Mouse (Mus musculus) stomach, embryonic 15.5 days (tissue): ENCODE results near the gene Tysnd1. TPM values are rescaled to one million over a fixed set of nuclear protein-coding genes. Genes with fewer than 3 reads are reported as not detected.

Source experiments
- ATAC-seq: fragments of 200-750 bp; cut with Nextera tagmentation; 2 replicates; pipeline ENCODE4 v1.8.0; 2017; ENCODE audit warnings: low read depth, moderate number of reproducible peaks, moderate TSS enrichment; ENCODE audit not compliant: insufficient read depth, low FRiP score
- H3K27ac ChIP-seq: fragments of 300-500 bp; sonication (generic); 2 replicates; pipeline ENCODE4 v1.5.1; 2015; ENCODE audit warnings: mild to moderate bottlenecking, inconsistent platforms
- H3K27me3 ChIP-seq: fragments of 300-500 bp; sonication (generic); replicated peaks from 2 replicates; pipeline ENCODE4 v1.6.1; 2015; ENCODE audit warnings: inconsistent platforms
- H3K36me3 ChIP-seq: fragments of 300-500 bp; sonication (generic); 2 replicates; pipeline ENCODE4 v1.6.1; 2015; ENCODE audit warnings: inconsistent platforms
- H3K4me1 ChIP-seq: fragments of 300-500 bp; sonication (generic); 2 replicates; pipeline ENCODE4 v1.6.1; 2015; ENCODE audit warnings: inconsistent platforms
- H3K4me2 ChIP-seq: fragments of 300-500 bp; sonication (generic); 2 replicates; pipeline ENCODE4 v1.6.1; 2015; ENCODE audit warnings: mild to moderate bottlenecking, inconsistent platforms
- H3K4me3 ChIP-seq: fragments of 300-500 bp; sonication (generic); replicated peaks from 2 replicates; pipeline ENCODE4 v1.5.1; 2015; ENCODE audit warnings: inconsistent platforms
- H3K9ac ChIP-seq: fragments of 300-500 bp; sonication (generic); 2 replicates; pipeline ENCODE4 v1.6.1; 2015; ENCODE audit warnings: inconsistent platforms
- H3K9me3 ChIP-seq: fragments of 300-500 bp; sonication (generic); 2 replicates; pipeline ENCODE4 v1.6.1; 2016; ENCODE audit warnings: inconsistent platforms
- WGBS: fragments of 180-500 bp; shearing (Covaris S2); methylation state at CpG from one replicate; pipeline ENCODE4 v1.1.7; 2015; 5-methylcytosine and 5-hydroxymethylcytosine counted together
- polyA plus RNA-seq: library from polyadenylated mRNA; unstranded; fragments of >200 nt; fragmentation: Nextera tagmentation; extraction: Ambion mirVana; gene quantifications from 2 replicates; pipeline ENCODE4 v1.2.1, GENCODE M21; 2015

Tysnd1 gene
- polyA plus RNA-seq, result 34.6 and 37.9 TPM in 2 replicates

DNA sequence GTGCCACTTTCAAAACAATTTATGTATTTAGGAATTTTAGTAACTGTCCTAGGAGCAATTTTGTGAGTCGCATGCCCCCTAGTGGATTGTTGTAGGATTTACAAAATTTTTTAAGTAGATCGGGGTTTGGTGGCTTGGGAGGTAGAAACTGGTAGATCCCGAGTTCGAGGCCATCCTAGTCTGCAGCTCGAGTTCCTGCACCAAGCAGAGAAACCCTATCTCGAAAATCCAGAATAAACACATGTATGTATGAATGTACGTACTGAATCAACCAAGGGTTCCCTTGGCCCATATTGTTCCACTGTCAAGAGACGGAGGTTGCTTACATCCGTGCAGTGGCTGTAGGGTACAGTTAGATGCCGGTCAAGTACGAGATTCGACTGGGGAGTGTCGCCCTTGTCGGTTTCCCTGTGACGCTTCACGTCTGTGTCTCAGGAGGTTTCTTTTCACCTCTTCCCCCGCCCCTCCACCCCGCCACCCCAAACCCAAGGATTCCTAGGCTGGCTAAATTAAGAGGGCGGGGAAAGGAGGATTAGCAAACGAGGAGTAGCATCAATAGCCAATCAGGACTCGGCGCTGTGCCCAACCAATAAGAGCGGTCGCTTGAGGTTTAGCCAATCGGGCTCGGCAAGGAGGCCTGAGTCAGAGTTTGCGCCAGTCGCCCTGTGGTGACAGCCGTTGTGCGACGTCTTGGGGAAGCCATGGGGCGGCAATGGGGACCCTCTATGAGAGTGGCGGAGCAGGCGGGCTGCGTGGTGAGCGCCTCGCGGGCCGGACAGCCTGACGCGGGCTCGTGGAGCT lies at the start of gene Tysnd1:
Gene Tysnd1, plus strand, starts transcription at position 645 of the 801 bp plus-strand sequence.
- under 1% methylated on average over 41 of the region's 42 CpGs for WGBS

DNA sequence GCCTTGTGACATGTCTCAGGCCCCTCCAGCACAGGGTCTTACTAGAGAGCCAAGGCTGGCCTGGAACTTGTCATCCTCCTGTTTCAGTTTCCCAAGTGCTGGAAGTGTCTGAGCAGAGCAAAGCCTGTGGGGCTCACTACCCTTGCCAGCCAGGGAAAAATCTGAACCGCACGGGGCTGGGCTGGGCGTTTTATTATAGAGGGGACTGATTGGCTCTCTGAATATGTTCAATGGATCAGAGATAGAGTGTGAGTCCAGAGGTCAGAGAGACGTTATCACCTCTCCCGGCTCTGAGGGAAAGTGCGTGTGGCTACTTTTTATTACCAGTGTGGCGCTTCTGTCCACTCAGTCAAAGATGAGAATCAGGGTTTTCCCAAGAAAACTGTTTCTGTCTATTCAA lies 48.8 kb upstream of the Tysnd1 start:
- Histone ChIP-seq H3K9me3 (no peaks in the 10 kb centered on the region), H3K9ac (no peak overlapping the region), H3K27me3 (no peaks in the 10 kb centered on the region), H3K27ac (no peak overlapping the region), H3K36me3 (no peaks in the 10 kb centered on the region), H3K4me3 (no peak overlapping the region), H3K4me1 (peaks cover 3% of the 10 kb centered on the region; the same call in 1 of the 2 replicates), H3K4me2 (no peak overlapping the region)
- 58% methylated on average over 7 of the region's 7 CpGs for WGBS
- ATAC-seq, result no peak

More for the DNA sequence above, at the start of gene Tysnd1:
- H3K36me3 ChIP-seq, result peaks cover 28% of the 10 kb centered on the region
- no peaks in the 10 kb centered on the region for H3K27me3 ChIP-seq
- H3K9ac ChIP-seq, result peak within 1 kb of the TSS; percentile 71
- peaks cover 16% of the 10 kb centered on the region for H3K4me1 ChIP-seq
- peak within 1 kb of the TSS; percentile 62; the same call in 1 of the 2 replicates for H3K27ac ChIP-seq
- ATAC-seq, result peak; percentile 96
- peak within 1 kb of the TSS; percentile 71 for H3K4me3 ChIP-seq
- no peaks in the 10 kb centered on the region for H3K9me3 ChIP-seq
- H3K4me2 ChIP-seq, result peak within 1 kb of the TSS; percentile 99

DNA sequence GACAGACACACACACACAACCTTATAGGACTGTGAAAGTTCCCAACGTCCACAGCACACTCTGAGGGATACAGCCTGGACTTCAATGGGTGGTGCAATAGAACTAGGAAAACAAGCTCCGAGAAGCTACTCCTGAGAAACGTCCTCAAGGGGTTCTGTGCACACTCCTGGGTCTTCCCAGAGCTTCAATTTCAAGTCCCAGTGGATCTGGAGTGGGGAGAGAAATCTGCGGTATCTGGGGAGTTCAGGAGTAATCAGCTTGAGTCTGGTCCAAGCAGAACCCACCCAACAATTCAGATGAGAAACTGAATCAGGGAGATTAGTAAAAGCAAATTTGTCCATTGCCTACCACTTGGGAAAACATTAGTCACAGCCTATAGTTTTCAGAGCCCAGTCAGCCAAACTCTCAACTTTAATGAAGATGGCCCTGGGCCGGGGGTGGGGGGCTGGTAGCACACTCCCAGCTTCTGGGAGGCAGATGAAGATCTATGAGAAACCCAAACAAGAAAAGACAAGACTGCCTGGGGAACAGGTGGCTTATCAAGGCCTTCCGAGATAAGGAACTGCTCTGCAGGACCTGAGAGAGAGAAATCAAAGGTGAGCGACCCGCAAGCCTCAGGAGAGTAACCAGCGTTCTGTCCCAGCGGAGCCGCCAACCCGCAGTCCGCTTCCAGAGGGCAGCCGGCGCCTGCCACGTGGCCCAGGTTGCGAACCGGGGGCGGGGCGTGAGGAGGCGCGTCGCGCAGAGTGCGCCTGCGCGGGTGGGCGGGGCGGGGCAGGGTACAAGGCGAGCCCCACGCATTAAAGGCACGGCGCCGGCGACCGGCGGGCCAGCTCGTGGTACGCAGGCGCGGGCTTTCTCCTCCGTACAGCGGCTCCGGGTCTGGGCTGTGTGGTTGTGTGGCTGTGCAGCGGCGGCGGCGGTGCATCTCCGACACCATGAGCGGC lies 47.3 kb upstream of the Tysnd1 start, which contains the start of gene Ppa1:
Gene Ppa1, plus strand, starts transcription at position 763 of the 947 bp plus-strand sequence.
- Histone ChIP-seq H3K4me2 (peak within 1 kb of the TSS; percentile 91), H3K9me3 (no peaks in the 10 kb centered on the region), H3K4me1 (peaks cover 3% of the 10 kb centered on the region; the same call in 1 of the 2 replicates), H3K4me3 (peak within 1 kb of the TSS; percentile 90), H3K36me3 (no peaks in the 10 kb centered on the region), H3K9ac (peak within 1 kb of the TSS; percentile 67), H3K27me3 (no peaks in the 10 kb centered on the region), H3K27ac (peak within 1 kb of the TSS; percentile 77)
- WGBS, result 1% methylated on average over 50 of the region's 50 CpGs
- peak; percentile 95 for ATAC-seq

DNA sequence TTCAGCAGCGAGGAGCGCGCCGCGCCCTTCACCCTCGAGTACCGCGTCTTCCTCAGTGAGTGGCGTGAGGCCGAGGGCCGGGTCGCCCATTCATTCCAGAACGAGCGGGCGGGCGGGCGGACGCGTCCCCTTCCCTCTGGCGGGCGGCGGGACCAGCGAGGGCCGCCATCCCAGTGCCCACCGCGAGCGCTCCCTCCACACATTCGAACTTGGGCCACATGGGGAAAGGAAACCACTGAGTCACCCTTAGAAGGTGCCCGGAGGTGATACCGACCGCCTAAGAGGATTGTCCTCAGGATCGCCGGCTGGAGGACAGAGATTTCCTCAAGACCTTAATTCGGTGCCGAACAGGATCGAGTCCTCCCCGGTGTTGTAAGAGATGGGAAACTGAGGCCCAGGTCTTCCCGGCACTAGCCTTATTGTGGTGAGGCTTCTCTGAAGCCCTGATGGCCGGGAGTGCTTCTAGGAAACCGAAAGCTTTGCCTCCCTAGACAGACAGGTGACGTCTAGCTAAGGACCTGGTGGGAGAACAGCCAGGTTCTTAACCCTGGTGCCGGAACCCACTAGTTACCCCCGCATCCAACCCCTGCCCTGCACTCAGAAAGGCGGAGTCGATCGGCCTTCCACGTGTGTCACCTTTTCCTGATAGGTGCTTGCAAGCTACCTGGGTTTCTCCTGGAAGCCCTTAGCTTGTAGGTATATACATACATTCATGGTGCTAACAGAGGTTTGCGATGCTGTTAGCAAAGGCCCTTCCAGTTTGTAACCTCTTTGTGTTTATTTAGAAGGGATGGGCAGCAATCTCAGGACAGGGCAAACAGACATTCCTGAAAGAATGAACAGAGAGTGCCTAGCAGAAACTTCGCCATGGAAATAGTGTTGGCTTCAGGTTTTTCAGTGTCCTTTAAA lies 46.3 kb upstream of the Tysnd1 start:
- H3K4me3 ChIP-seq, result peak overlapping the region; percentile 90
- peaks cover 3% of the 10 kb centered on the region; the same call in 1 of the 2 replicates for H3K4me1 ChIP-seq
- peak overlapping the region; percentile 67 for H3K9ac ChIP-seq
- peak overlapping the region; percentile 77 for H3K27ac ChIP-seq
- H3K27me3 ChIP-seq, result no peaks in the 10 kb centered on the region
- WGBS, result 2% methylated on average over 49 of the region's 49 CpGs
- peaks cover 5% of the 10 kb centered on the region for H3K36me3 ChIP-seq
- H3K9me3 ChIP-seq, result no peaks in the 10 kb centered on the region
- peak overlapping the region; percentile 91 for H3K4me2 ChIP-seq
- peak; percentile 54 for ATAC-seq

DNA sequence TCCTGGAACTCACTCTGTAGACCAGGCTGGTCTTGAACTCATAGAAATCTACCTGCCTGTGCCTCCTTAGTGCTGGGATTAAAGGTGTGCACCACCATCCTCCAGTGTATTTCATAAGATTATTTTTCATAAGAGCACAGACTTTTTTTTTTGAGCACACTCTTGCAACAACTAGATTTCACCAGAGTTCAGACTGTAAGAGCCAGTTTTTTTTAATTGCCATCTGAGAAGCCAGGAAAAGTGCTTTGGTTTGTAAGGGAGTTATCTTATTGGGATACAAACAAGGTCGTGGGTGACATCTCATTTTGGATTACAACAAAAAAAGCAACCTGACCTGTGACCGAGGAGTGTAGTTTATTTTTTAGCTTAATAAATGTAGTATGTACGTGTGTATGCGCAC lies 41.2 kb upstream of the Tysnd1 start:
- peaks cover 6% of the 10 kb centered on the region for H3K4me1 ChIP-seq
- 89% methylated on average over 4 of the region's 4 CpGs for WGBS

DNA sequence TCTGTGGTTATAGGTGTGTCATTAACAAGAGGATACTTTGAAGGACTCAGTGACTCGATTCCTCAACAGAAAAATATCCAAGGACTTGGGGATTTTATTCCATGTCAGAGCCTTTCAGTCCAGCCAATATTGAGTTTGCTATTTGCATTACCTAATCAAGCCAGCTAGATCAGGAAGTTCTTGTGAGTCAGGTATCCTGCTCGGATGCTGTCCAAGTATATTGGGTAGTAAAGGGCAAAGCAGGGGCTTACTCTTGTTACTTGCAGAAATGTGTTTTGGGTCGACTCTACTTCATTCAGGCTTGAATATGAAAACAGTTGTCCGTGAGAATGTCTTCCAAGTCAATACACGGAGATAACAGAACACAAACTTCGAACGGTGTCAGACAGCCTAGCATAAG lies 40.6 kb upstream of the Tysnd1 start:
- ATAC-seq, result no peak
- no peaks in the 10 kb centered on the region for H3K27me3 ChIP-seq
- WGBS, result 89% methylated on average over 7 of the region's 7 CpGs
- peaks cover 3% of the 10 kb centered on the region; the same call in 1 of the 2 replicates for H3K4me1 ChIP-seq
- no peaks in the 10 kb centered on the region for H3K9me3 ChIP-seq
- H3K9ac ChIP-seq, result no peak overlapping the region
- H3K4me3 ChIP-seq, result no peak overlapping the region
- H3K36me3 ChIP-seq, result peaks cover 5% of the 10 kb centered on the region
- no peak overlapping the region for H3K27ac ChIP-seq
- H3K4me2 ChIP-seq, result no peak overlapping the region

More for the DNA sequence above, 41.2 kb upstream of the Tysnd1 start:
- Histone ChIP-seq H3K9ac (no peak overlapping the region), H3K27ac (no peak overlapping the region), H3K36me3 (peaks cover 5% of the 10 kb centered on the region), H3K4me2 (no peak overlapping the region), H3K9me3 (no peaks in the 10 kb centered on the region), H3K27me3 (no peaks in the 10 kb centered on the region), H3K4me3 (no peak overlapping the region)
- no peak for ATAC-seq

DNA sequence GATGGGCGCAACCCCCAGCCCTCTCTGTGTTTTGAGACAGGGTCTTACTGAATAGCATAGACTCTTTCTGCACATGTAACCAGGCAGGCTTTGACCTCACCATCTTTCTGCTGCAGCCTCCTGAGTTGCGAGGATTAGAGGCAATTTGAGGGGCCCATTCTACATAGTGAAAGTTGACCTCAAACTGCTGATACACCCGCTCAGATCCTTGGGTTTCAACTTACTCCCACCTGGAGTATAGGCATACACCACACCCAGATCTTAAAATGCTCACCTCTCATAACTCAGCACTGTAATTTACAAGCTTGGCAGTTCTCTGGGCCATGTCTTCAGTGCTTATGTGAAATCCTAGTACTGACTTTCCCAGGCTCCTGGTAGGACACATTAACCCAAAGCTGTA lies 40.1 kb upstream of the Tysnd1 start:
- Histone ChIP-seq H3K4me1 (peaks cover 3% of the 10 kb centered on the region; the same call in 1 of the 2 replicates), H3K27me3 (no peaks in the 10 kb centered on the region), H3K4me2 (no peak overlapping the region), H3K36me3 (peaks cover 5% of the 10 kb centered on the region), H3K27ac (no peak overlapping the region), H3K9ac (no peak overlapping the region), H3K9me3 (no peaks in the 10 kb centered on the region), H3K4me3 (no peak overlapping the region)
- ATAC-seq, result no peak
- WGBS, result 86% methylated on average over 3 of the region's 3 CpGs

DNA sequence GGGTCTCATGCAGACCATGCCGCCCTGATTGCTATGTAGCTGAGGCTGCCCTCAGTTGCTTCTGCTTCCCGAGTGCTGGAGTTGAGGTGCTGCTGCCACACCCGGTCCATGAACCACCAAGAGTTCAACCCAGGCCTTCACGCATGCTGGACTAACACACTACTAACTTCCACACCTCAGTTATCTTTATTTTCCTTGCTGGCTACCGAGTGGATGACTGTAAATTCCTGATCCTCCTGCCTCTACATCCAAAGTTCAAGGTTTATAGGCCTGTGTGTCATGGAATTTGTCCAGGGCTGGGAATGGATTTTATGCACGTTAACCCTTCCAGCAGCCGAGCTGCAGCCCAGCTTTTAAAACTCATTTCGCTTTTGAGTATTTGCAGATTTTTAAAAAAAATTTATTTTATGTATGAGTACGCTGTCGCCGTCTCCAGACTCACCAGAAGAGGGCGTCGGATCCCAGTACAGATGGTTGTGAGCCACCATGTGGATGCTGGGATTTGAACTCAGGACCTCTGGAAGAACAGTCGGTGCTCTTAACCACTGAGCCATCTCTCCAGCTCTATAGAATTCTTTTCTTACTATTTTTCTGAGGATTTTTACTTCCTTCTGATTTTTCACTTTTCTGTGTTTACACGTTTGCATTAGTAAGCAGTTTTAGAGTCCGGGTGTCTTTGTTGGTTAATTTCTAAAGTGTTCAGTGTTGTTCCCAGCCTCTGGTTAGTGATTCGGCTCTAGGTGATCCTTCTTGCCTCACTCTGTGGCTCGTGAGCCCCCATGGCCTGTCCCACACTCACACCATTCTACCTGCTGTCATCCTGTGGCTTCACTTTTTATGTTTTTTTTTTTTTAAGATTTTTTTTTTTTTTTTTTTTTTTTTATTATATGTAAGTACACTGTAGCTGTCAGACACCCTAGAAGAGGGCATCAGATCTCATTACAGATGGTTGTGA lies 38.1 kb upstream of the Tysnd1 start:
- no peak overlapping the region for H3K4me3 ChIP-seq
- no peaks in the 10 kb centered on the region for H3K27me3 ChIP-seq
- H3K36me3 ChIP-seq, result peaks cover 10% of the 10 kb centered on the region
- no peaks in the 10 kb centered on the region for H3K9me3 ChIP-seq
- WGBS, result 81% methylated on average over 18 of the region's 18 CpGs
- H3K4me1 ChIP-seq, result peaks cover 3% of the 10 kb centered on the region; the same call in 1 of the 2 replicates
- no peak overlapping the region for H3K4me2 ChIP-seq
- H3K9ac ChIP-seq, result no peak overlapping the region
- H3K27ac ChIP-seq, result no peak overlapping the region
- no peak for ATAC-seq

DNA sequence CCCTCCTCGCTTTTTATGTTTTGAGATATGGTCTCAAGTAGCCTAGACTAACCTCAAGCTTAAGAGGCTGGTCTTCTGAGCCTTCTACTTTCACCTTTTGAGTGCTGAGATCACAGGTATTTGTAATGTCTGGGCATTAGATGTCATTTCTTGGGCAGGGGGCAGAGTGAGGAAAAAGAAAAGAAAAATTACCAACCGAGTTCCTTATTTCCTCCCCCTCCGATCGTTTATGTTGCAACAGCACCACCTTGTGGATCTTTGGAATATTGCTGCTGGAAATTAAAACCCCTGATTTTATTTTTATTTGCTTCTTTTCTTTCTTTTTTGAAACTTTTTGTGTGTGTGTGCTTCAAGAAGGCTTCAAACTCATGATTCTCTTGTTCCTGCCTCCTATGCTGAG lies 37.3 kb upstream of the Tysnd1 start:
- 24% methylated on average over 4 of the region's 4 CpGs for WGBS
- Histone ChIP-seq H3K4me1 (peaks cover 3% of the 10 kb centered on the region; the same call in 1 of the 2 replicates), H3K9me3 (no peaks in the 10 kb centered on the region), H3K9ac (no peak overlapping the region), H3K27ac (no peak overlapping the region), H3K36me3 (peaks cover 10% of the 10 kb centered on the region), H3K4me2 (no peak overlapping the region), H3K4me3 (no peak overlapping the region), H3K27me3 (no peaks in the 10 kb centered on the region)
- ATAC-seq, result no peak

DNA sequence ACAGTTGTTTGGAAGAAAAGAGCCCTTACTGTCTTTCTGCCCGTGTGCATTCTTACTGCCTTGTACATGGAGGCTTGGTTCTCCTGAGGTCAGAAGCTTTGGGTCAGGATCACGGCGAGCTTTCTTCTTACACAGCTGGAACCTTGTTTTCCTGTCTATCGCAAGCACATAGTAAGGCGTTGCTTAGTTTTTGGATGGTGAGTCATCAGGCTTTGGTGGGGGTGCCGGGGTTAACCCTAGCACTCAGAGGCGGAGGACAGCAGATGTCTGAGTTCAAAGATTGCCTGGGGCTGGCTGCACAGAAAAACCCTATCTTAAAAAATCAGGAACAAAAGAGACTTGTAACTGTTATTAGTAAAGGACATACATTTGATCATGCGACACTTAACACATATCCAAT lies 33.4 kb upstream of the Tysnd1 start:
- Histone ChIP-seq H3K9me3 (no peaks in the 10 kb centered on the region), H3K27ac (no peak overlapping the region), H3K4me2 (no peak overlapping the region), H3K27me3 (no peaks in the 10 kb centered on the region), H3K36me3 (0 out of 2 replicates have a peak, but pooled peaks cover 4% of the 10 kb centered on the region), H3K4me3 (no peak overlapping the region), H3K9ac (no peak overlapping the region), H3K4me1 (no peaks in the 10 kb centered on the region)
- no peak for ATAC-seq
- 72% methylated on average over 8 of the region's 8 CpGs for WGBS
